Mouse (Mus musculus) hindbrain, embryonic 13.5 days (tissue): ENCODE measurements around the gene Spon1. TPM values are rescaled to one million over a fixed set of nuclear protein-coding genes. Genes with fewer than 3 reads are reported as not detected.
A peak's percentile ranks its signal among the peaks of the same experiment; 100 is the strongest.

Experiments used
- ATAC-seq: fragments of 200-750 bp; cut with Nextera tagmentation; 2 replicates; pipeline ENCODE4 v1.8.0; 2017; ENCODE audit warnings: moderate TSS enrichment; ENCODE audit not compliant: low FRiP score
- H3K27ac ChIP-seq: fragments of 300-500 bp; sonication (generic); 2 replicates; pipeline ENCODE4 v1.5.1; 2015; ENCODE audit warnings: inconsistent platforms, mild to moderate bottlenecking, moderate library complexity
- H3K27me3 ChIP-seq: fragments of 300-500 bp; sonication (generic); 2 replicates; pipeline ENCODE4 v1.6.1; 2015; ENCODE audit warnings: mild to moderate bottlenecking, inconsistent platforms
- H3K36me3 ChIP-seq: fragments of 300-500 bp; sonication (generic); 2 replicates; pipeline ENCODE4 v1.6.1; 2015; ENCODE audit warnings: mild to moderate bottlenecking, inconsistent platforms
- H3K4me1 ChIP-seq: fragments of 300-500 bp; sonication (generic); replicated peaks from 2 replicates; pipeline ENCODE4 v1.6.1; 2015; ENCODE audit warnings: inconsistent platforms
- H3K4me2 ChIP-seq: fragments of 300-500 bp; sonication (generic); 2 replicates; pipeline ENCODE4 v1.6.1; 2015; ENCODE audit warnings: inconsistent platforms, mild to moderate bottlenecking, moderate library complexity
- H3K4me3 ChIP-seq: fragments of 300-500 bp; sonication (generic); 2 replicates; pipeline ENCODE4 v1.5.1; 2015; ENCODE audit warnings: mild to moderate bottlenecking, inconsistent platforms
- H3K9ac ChIP-seq: fragments of 300-500 bp; sonication (generic); 2 replicates; pipeline ENCODE4 v1.6.1; 2015; ENCODE audit warnings: mild to moderate bottlenecking, inconsistent platforms
- H3K9me3 ChIP-seq: fragments of 300-500 bp; sonication (generic); 2 replicates; pipeline ENCODE4 v1.6.1; 2016; ENCODE audit warnings: inconsistent platforms
- WGBS: fragments of 180-500 bp; shearing (Covaris S2); methylation state at CpG from one replicate; pipeline ENCODE4 v1.1.7; 2015; 5-methylcytosine and 5-hydroxymethylcytosine counted together
- polyA plus RNA-seq: library from polyadenylated mRNA; unstranded; fragments of >200 nt; fragmentation: Nextera tagmentation; extraction: Ambion mirVana; gene quantifications from 2 replicates; pipeline ENCODE4 v1.2.1, GENCODE M21; 2015

Spon1 gene
- polyA plus RNA-seq, 1 experiment from 2014 or later = 82.8 TPM

DNA sequence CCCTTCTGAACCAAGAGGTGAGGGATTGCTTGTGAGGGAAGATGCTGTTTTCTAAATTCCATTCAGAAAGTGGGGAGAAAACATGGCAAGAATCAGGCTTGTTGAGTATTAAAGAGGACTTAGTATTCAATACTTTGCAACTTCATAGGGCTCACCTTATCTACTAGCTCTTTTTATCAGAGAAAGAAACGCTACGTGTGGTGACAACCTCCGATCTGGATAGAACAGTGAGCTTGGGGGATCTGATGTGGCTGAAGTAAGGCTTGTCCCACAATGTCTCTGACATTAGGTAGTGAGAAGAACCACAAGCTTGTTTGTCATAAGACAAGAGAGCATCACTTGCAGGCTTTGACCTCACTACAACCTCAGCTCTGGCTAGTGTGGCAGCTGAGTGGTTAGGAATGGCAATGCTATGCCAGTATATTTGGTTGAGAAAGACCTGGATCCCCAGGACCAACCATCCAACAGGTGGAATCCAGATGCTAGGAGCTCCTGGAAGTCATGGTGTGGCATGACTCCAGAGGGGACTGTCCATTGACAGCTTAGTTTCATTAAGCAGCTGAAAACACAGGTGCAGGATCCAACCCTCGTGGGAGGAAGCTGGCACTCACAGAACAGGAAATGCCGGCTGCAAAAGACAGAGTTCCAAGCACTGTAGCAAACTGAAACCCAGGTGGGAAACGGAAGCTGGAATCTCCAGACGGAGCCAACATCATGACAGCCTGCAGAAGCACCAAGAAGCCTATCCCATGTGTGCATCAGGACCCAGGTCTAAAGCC lies 81.4 kb downstream of the Spon1 start:
- Histone ChIP-seq H3K9me3 (no peaks in the 10 kb centered on the region), H3K4me3 (no peak overlapping the region), H3K4me1 (peaks cover 16% of the 10 kb centered on the region), H3K9ac (no peak overlapping the region), H3K36me3 (no peaks in the 10 kb centered on the region), H3K27me3 (0 out of 2 replicates have a peak, but pooled peaks cover 7% of the 10 kb centered on the region), H3K4me2 (no peak overlapping the region), H3K27ac (no peak overlapping the region)
- WGBS = 90% methylated on average over 7 of the region's 7 CpGs
- ATAC-seq = no peak

DNA sequence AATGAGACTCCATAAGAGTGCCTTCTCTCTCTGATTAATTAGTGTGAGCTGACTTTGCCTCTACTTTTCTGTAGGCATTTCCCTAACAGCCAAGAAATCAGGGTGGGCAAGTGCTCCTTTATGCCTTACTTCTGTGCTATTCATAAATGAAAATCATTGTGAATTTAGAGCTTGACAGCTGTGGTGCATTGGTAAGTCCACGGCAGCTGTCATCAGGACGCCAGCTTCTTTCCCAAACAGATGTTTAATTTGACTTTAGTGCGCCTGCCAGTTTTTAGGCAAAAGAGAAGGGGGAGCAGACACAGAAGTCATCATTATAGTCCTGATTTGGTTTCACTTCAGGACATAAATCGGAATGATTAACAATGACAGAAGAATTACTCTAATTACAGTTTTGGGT lies 84.6 kb downstream of the Spon1 start:
- peaks cover 7% of the 10 kb centered on the region; the same call in 1 of the 2 replicates for H3K4me1 ChIP-seq
- WGBS = 76% methylated on average over 4 of the region's 4 CpGs
- no peaks in the 10 kb centered on the region for H3K9me3 ChIP-seq
- ATAC-seq = no peak
- H3K4me2 ChIP-seq = no peak overlapping the region
- no peaks in the 10 kb centered on the region for H3K27me3 ChIP-seq
- no peaks in the 10 kb centered on the region for H3K36me3 ChIP-seq
- H3K27ac ChIP-seq = no peak overlapping the region; the same call in 1 of the 2 replicates
- H3K4me3 ChIP-seq = no peak overlapping the region
- no peak overlapping the region for H3K9ac ChIP-seq

DNA sequence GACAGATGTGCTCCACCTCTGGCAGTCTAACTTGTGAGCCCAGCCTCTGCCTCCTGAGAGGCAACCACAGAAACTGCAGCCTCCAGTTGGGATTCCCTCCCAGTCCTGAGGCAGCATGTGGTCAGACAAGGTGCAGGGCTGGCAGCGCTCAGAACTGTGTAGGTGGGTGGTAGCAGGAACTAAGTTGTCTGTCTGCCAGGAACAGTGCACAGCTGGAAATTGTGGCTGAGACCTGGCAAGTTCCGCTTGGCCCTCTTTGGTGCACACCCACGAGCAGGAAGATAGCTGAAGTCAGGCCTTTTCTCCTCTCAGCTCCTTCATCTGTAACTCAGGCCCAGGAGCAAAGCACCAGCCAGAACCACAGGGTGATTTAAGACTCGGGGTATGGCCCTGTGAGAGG lies 89.6 kb downstream of the Spon1 start:
- ATAC-seq = no peak
- Histone ChIP-seq H3K4me3 (no peak overlapping the region), H3K4me2 (no peak overlapping the region), H3K9me3 (no peaks in the 10 kb centered on the region), H3K36me3 (no peaks in the 10 kb centered on the region), H3K27ac (no peak overlapping the region), H3K27me3 (no peaks in the 10 kb centered on the region), H3K9ac (no peak overlapping the region), H3K4me1 (no peaks in the 10 kb centered on the region)
- WGBS = 76% methylated on average over 4 of the region's 4 CpGs

GRCm38 (mm10) chr7:113856067-113856466 lies 90.3 kb downstream of the Spon1 start:
- H3K27me3 ChIP-seq = no peaks in the 10 kb centered on the region
- H3K27ac ChIP-seq = no peak overlapping the region
- no peak for ATAC-seq
- no peak overlapping the region for H3K9ac ChIP-seq
- WGBS = 73% methylated on average over 3 of the region's 3 CpGs
- no peaks in the 10 kb centered on the region for H3K36me3 ChIP-seq
- H3K9me3 ChIP-seq = no peaks in the 10 kb centered on the region
- no peaks in the 10 kb centered on the region for H3K4me1 ChIP-seq
- no peak overlapping the region for H3K4me2 ChIP-seq
- no peak overlapping the region for H3K4me3 ChIP-seq

DNA sequence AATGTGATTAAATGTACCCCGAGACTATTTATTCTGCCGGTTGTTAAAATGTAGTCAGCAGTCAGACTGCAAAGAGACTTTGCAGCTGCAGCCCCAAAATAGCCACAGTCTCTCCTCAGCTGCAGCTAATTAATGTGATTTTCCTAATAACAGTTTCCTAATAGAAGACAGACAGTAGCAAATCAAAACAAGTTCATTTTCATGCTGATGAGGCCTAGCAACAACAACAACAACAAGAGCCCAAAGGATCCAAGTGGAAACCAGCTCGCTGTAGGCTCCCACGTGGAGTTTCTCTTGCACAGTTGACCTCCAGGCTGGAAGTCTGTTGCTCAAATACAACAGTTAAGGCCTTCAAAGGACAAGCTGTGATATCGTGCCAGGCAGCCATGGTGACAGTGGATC lies 93.7 kb downstream of the Spon1 start:
- no peak overlapping the region for H3K9ac ChIP-seq
- no peaks in the 10 kb centered on the region for H3K4me1 ChIP-seq
- H3K27ac ChIP-seq = no peak overlapping the region
- no peaks in the 10 kb centered on the region for H3K9me3 ChIP-seq
- no peak for ATAC-seq
- no peaks in the 10 kb centered on the region for H3K27me3 ChIP-seq
- 65% methylated on average over 5 of the region's 5 CpGs for WGBS
- no peak overlapping the region for H3K4me3 ChIP-seq
- no peaks in the 10 kb centered on the region for H3K36me3 ChIP-seq
- H3K4me2 ChIP-seq = no peak overlapping the region

- H3K27me3 ChIP-seq = no peaks in the 10 kb centered on the region
- no peak overlapping the region for H3K4me2 ChIP-seq
- 95% methylated on average over 4 of the region's 4 CpGs for WGBS
- H3K9ac ChIP-seq = no peak overlapping the region
- H3K36me3 ChIP-seq = no peaks in the 10 kb centered on the region
- no peak for ATAC-seq
- H3K4me3 ChIP-seq = no peak overlapping the region
- H3K9me3 ChIP-seq = no peaks in the 10 kb centered on the region
- no peak overlapping the region for H3K27ac ChIP-seq
- H3K4me1 ChIP-seq = no peaks in the 10 kb centered on the region
Observed at GRCm38 (mm10) chr7:113861964-113862363, 96.2 kb downstream of the Spon1 start.

DNA sequence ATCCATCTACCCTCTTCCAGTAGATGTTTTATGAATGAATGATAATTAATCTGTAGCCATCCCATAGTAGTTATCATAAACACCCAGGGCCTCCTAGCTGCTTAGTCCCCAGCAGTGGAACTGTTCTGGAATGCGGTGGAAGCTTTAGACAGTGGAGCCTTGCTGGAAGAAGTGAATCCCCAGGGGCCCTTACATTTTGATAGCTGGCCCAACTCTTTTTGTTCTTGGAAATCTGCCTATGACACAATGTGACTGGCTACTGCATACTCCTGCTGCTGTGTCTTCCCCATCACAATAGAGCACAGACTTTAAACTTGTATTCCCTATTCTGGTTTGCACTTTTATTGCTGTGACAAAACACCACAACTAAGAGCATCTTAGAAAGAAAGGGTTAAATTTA lies 107.0 kb downstream of the Spon1 start:
- no peak for ATAC-seq
- 89% methylated on average over 1 of the region's 1 CpGs for WGBS

DNA sequence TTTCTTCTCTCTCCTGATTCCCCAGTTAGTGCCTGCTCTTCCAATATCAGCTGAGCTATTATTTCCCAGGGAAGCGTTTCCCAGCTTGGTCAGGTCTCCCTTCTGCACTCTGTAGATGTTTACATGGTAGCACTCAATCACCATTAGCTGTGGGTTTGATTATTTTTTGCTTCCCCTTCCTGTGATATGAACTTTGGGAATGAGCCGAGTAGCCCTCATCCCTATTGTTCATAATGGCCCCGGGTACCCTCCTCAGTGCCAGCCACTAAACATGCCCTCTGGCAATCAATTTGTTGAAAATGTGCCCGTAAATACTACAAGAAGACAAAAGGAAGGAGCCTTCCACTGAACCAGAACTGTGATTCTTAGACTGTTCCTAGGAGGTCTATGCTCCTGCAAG lies 111.7 kb downstream of the Spon1 start:
- peaks cover 15% of the 10 kb centered on the region for H3K4me1 ChIP-seq
- H3K36me3 ChIP-seq = no peaks in the 10 kb centered on the region
- no peak overlapping the region for H3K4me2 ChIP-seq
- H3K27ac ChIP-seq = no peak overlapping the region
- 85% methylated on average over 4 of the region's 4 CpGs for WGBS
- no peaks in the 10 kb centered on the region for H3K9me3 ChIP-seq
- no peaks in the 10 kb centered on the region for H3K27me3 ChIP-seq
- ATAC-seq = no peak
- no peak overlapping the region for H3K4me3 ChIP-seq
- H3K9ac ChIP-seq = no peak overlapping the region

More for the DNA sequence above, 107.0 kb downstream of the Spon1 start:
- Histone ChIP-seq H3K4me3 (no peak overlapping the region), H3K4me1 (no peaks in the 10 kb centered on the region), H3K4me2 (no peak overlapping the region), H3K27me3 (no peaks in the 10 kb centered on the region), H3K36me3 (no peaks in the 10 kb centered on the region), H3K27ac (no peak overlapping the region), H3K9me3 (no peaks in the 10 kb centered on the region), H3K9ac (no peak overlapping the region)

DNA sequence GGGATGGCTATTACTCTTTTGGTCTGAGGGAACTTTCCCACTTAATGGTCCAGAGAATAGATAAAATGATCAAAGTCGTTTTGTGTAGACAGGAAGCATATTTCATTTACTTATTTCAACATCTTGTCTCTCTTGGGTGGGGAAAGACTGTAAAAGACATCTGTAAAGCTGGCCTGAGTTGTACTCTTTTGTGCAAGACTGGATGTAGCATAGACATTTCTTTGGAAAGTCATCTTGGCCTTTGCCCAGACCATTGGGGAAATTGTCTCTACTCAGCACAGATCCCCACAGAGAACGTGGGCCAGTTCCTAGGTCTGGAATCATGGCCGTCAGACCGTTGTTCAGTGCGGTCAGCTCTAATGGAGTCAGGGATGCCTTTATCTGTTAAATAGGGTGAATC lies 112.1 kb downstream of the Spon1 start:
- no peaks in the 10 kb centered on the region for H3K9me3 ChIP-seq
- no peak overlapping the region for H3K27ac ChIP-seq
- ATAC-seq = no peak
- no peak overlapping the region for H3K4me3 ChIP-seq
- H3K4me2 ChIP-seq = no peak overlapping the region
- WGBS = 80% methylated on average over 5 of the region's 5 CpGs
- H3K9ac ChIP-seq = no peak overlapping the region
- H3K4me1 ChIP-seq = peaks cover 15% of the 10 kb centered on the region
- no peaks in the 10 kb centered on the region for H3K36me3 ChIP-seq
- no peaks in the 10 kb centered on the region for H3K27me3 ChIP-seq

DNA sequence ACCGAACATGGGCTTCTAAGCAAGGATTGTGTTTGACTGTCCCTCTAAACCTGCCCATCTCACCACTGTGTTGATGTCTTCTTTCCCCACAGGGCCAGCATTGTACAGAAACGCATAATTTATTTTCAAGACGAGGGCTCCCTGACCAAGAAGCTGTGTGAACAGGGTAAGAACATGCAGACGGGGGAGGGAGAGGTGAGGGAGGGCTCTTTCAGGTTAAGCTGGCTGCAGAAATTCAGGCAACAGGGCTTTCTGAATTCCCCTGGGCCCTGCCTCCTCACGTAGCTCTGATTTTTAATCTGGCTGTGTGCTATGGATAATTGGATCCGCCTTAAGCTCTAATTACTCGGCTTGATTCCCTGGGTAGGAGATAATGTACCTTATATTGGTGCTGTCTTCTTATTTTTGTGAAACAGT lies 113.3 kb downstream of the Spon1 start:
- peak overlapping the region; percentile 65 for H3K27ac ChIP-seq

GRCm38 (mm10) chr7:113880021-113880420 lies 114.2 kb downstream of the Spon1 start:
- H3K4me3 ChIP-seq = no peak overlapping the region
- H3K9me3 ChIP-seq = no peaks in the 10 kb centered on the region
- no peak overlapping the region for H3K9ac ChIP-seq
- 86% methylated on average over 3 of the region's 3 CpGs for WGBS
- no peak for ATAC-seq
- no peaks in the 10 kb centered on the region for H3K27me3 ChIP-seq
- peaks cover 15% of the 10 kb centered on the region for H3K4me1 ChIP-seq
- no peaks in the 10 kb centered on the region for H3K36me3 ChIP-seq
- no peak overlapping the region for H3K4me2 ChIP-seq
- peak overlapping the region; percentile 30 for H3K27ac ChIP-seq

More for the DNA sequence above, 113.3 kb downstream of the Spon1 start:
- ATAC-seq = 0 out of 2 replicates have a peak, but pooled peaks have one; percentile 32
- 42% methylated on average over 7 of the region's 7 CpGs for WGBS
- H3K4me3 ChIP-seq = no peak overlapping the region
- no peaks in the 10 kb centered on the region for H3K9me3 ChIP-seq
- H3K36me3 ChIP-seq = no peaks in the 10 kb centered on the region
- H3K4me1 ChIP-seq = peaks cover 15% of the 10 kb centered on the region
- no peak overlapping the region for H3K4me2 ChIP-seq
- H3K27me3 ChIP-seq = no peaks in the 10 kb centered on the region
- no peak overlapping the region for H3K9ac ChIP-seq

DNA sequence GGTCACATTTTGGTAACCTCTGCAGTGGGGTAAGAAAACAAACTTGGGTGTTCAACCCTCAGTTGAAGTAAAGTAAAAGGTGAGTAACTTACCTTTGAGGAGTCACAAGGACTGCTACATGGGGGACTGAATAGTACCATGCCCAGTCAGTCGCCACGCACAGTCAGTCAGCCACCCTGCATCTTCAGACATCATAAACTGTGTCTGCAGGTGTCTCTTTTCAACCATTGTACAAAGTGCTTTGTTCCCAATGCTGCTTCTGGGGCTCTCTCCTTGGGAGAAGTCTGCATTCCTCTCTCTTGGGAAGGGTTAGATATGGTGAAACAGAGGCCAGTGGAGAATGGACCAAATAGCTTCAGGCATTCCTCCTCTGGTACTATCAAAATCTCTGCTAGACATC lies 125.0 kb downstream of the Spon1 start:
- ATAC-seq = no peak
- Histone ChIP-seq H3K4me2 (no peak overlapping the region), H3K36me3 (peaks cover 5% of the 10 kb centered on the region; the same call in 1 of the 2 replicates), H3K9me3 (no peaks in the 10 kb centered on the region), H3K9ac (no peak overlapping the region), H3K4me3 (no peak overlapping the region), H3K27ac (no peak overlapping the region), H3K4me1 (no peaks in the 10 kb centered on the region), H3K27me3 (no peaks in the 10 kb centered on the region)
- 91% methylated on average over 2 of the region's 2 CpGs for WGBS

- no peak for ATAC-seq
- Histone ChIP-seq H3K4me2 (no peak overlapping the region), H3K27me3 (no peaks in the 10 kb centered on the region), H3K9ac (no peak overlapping the region), H3K9me3 (no peaks in the 10 kb centered on the region), H3K36me3 (peaks cover 5% of the 10 kb centered on the region; the same call in 1 of the 2 replicates), H3K4me3 (no peak overlapping the region), H3K27ac (no peak overlapping the region), H3K4me1 (no peaks in the 10 kb centered on the region)
- WGBS = 95% methylated on average over 6 of the region's 6 CpGs
Observed at GRCm38 (mm10) chr7:113891491-113891890, 125.7 kb downstream of the Spon1 start.
